Mouse (Mus musculus): Measurements from ENCODE around the gene Slc7a8.

DNA sequence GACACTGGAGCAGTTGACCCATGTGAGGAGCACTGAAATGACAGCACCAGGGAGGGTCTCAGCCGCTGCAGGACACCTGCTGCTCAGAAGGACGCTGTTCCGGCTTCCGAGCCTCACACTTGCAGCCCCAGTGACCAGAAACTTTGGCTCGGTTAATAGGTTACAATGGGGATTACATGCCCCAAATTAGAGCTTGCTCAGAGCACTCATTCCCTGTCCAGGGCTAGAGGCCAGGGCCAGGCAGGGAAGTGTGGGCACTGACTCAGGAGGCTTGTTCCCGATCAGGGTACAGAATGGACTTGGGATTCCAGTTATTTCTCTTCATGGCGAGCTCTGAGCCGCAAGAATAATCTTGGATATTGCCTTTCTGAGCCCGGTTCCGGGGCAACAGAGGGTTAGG, 44.1 kb downstream of the Slc7a8 start:
- TF ChIP-seq CTCF (IDR thresholded peaks at IDR 0.05; ENCODE audit: borderline replicate concordance, insufficient read depth, low read length) = no peak
- TF ChIP-seq POLR2A (IDR thresholded peaks at IDR 0.05; ENCODE audit: low read depth, low read length) = no peak
